Mouse (Mus musculus): ENCODE results near the gene Gm6871. TPM values are rescaled to one million over a fixed set of nuclear protein-coding genes. Genes with fewer than 3 reads are reported as not detected.
"Not testable (repeated sequence)": the region's sequence is repeated elsewhere in the genome, so short reads cannot be mapped to it uniquely, and the experiment has no call there.

Gene Gm6871
- polyA plus RNA-seq (2012; rRNA removed): not detected in 2 replicates

GRCm38 (mm10) chr7:41573562-41573961, at the start of gene Gm6871:
Gene Gm6871 (minus strand): TSS chr7:41573662.
- DNase-seq (ENCODE audit: low read depth, low spot score): not testable (repeated sequence)
- 86% methylated on average over 6 of the region's 6 CpGs for WGBS

GRCm38 (mm10) chr7:41616241-41616640, 42.8 kb upstream of the Gm6871 start:
- 87% methylated on average over 1 of the region's 1 CpGs for WGBS
- not testable (repeated sequence) for DNase-seq (ENCODE audit: low read depth, low spot score)

- DNase-seq (ENCODE audit: low read depth, low spot score): no peak
- 82% methylated on average over 3 of the region's 3 CpGs for WGBS
Observed at GRCm38 (mm10) chr7:41611654-41612053, 38.2 kb upstream of the Gm6871 start.

- 20% methylated on average over 3 of the region's 3 CpGs for WGBS
- no peak for DNase-seq (ENCODE audit: low read depth, low spot score)
Observed at GRCm38 (mm10) chr7:41599932-41600548, 26.6 kb upstream of the Gm6871 start.

GRCm38 (mm10) chr7:41599034-41599813, 25.8 kb upstream of the Gm6871 start, which contains the start of gene 2610021A01Rik:
Gene 2610021A01Rik (plus strand): TSS chr7:41599230.
- WGBS: under 1% methylated on average over 41 of the region's 41 CpGs
- peak; percentile 76 for DNase-seq (ENCODE audit: low read depth, low spot score)

- WGBS: 45% methylated on average over 5 of the region's 5 CpGs
- DNase-seq (ENCODE audit: low read depth, low spot score): no peak
Observed at GRCm38 (mm10) chr7:41598615-41599014, 25.2 kb upstream of the Gm6871 start.

GRCm38 (mm10) chr7:41587831-41588230, 14.4 kb upstream of the Gm6871 start:
- not testable (repeated sequence) for DNase-seq (ENCODE audit: low read depth, low spot score)

GRCm38 (mm10) chr7:41582028-41582427, 8.6 kb upstream of the Gm6871 start:
- no peak for DNase-seq (ENCODE audit: low read depth, low spot score)

- DNase-seq (ENCODE audit: low read depth, low spot score): no peak
- 95% methylated on average over 2 of the region's 2 CpGs for WGBS
Observed at GRCm38 (mm10) chr7:41577956-41578355, 4.5 kb upstream of the Gm6871 start.

GRCm38 (mm10) chr7:41560681-41561080, 12.8 kb downstream of the Gm6871 start:
- no peak for DNase-seq (ENCODE audit: low read depth, low spot score)
- 74% methylated on average over 8 of the region's 8 CpGs for WGBS

- WGBS: 79% methylated on average over 3 of the region's 3 CpGs
- no peak for DNase-seq (ENCODE audit: low read depth, low spot score)
Observed at GRCm38 (mm10) chr7:41512672-41513071, 60.8 kb downstream of the Gm6871 start.

- WGBS: 12% methylated on average over 1 of the region's 1 CpGs
- DNase-seq (ENCODE audit: low read depth, low spot score): no peak
Observed at GRCm38 (mm10) chr7:41512207-41512606, 61.3 kb downstream of the Gm6871 start.

GRCm38 (mm10) chr7:41502402-41502801, 71.1 kb downstream of the Gm6871 start:
- WGBS: 37% methylated on average over 1 of the region's 1 CpGs
- DNase-seq (ENCODE audit: low read depth, low spot score): no peak

GRCm38 (mm10) chr7:41500151-41500934, 73.1 kb downstream of the Gm6871 start:
- WGBS: 13% methylated on average over 22 of the region's 22 CpGs
- peak; percentile 50 for DNase-seq (ENCODE audit: low read depth, low spot score)

- WGBS: 0% methylated on average over 18 of the region's 18 CpGs
- peak; percentile 92 for DNase-seq (ENCODE audit: low read depth, low spot score)
Observed at GRCm38 (mm10) chr7:41499389-41500049, 73.9 kb downstream of the Gm6871 start, which contains the start of the genes Gm20449 and AW146154. Gene Gm20449 (minus strand): TSS chr7:41499417. Gene AW146154 (minus strand): TSS chr7:41499890.

- DNase-seq (ENCODE audit: low read depth, low spot score): peak; percentile 3
- 0% methylated on average over 6 of the region's 6 CpGs for WGBS
Observed at GRCm38 (mm10) chr7:41499018-41499388, 74.5 kb downstream of the Gm6871 start.

- WGBS: 66% methylated on average over 4 of the region's 4 CpGs
- DNase-seq (ENCODE audit: low read depth, low spot score): not testable (repeated sequence)
Observed at GRCm38 (mm10) chr7:41498464-41498863, 75.0 kb downstream of the Gm6871 start.

- DNase-seq (ENCODE audit: low read depth, low spot score): no peak
- 97% methylated on average over 2 of the region's 2 CpGs for WGBS
Observed at GRCm38 (mm10) chr7:41497871-41498270, 75.6 kb downstream of the Gm6871 start.
